Mouse (Mus musculus) E14TG2a.4 (cell line): ENCODE results near the gene Nudc.

Experiments used
- CTCF ChIP-seq: conservative IDR thresholded peaks from 2 replicates; pipeline ENCODE4 v1.5.1; 2014; ENCODE audit warnings: low read length
- NANOG ChIP-seq: IDR thresholded peaks from 2 replicates; pipeline ENCODE4 v1.6.1; 2014; ENCODE audit warnings: borderline replicate concordance, low read length, mixed read lengths
- POU5F1 ChIP-seq: IDR thresholded peaks from 2 replicates; pipeline ENCODE4 v1.6.1; 2014; ENCODE audit warnings: low read length, borderline replicate concordance

GRCm38 (mm10) chr4:133486673-133487357, 59.0 kb downstream of the Nudc start:
- TF ChIP-seq CTCF = no peak
- TF ChIP-seq POU5F1 = no peak
- TF ChIP-seq NANOG = no peak
